21 mouse cellular contexts compared by ENCODE assay signal in the genomic region with DNA sequence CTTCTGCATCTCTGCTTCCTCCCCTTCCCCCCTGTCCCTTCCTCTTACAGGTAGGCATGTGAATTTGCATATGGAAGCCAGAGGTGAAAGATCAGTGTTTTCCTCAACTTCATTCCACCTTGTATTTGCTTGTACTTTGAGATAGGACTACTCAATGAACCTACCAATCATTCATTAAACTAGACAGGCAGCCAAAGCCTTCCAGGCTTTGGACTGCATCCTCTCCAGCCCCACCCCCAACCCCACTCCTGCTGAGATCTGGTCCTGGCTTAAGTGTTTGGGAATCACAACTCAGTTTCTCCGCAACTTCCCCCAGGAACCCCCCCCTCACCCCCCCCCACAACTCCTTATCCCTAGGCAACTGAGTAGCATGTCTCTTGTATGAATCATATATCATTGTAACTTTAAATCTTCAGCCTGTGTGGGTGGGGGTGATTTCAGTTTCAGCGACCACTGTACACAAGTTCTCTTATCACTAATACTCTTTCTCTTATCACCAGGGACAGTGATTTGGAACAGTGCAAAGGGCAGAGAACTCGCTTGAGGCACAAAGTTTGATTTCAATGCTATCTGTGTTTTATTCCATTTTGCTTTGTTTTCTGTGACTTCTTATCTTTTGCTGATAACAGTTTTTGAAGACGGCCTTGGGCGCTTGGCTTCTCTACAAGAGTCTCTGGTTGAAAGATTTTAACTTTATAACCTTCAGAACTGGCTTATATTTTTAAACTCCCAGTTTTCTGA. TPM values are rescaled to one million over a fixed set of nuclear protein-coding genes. Genes with fewer than 3 reads are reported as not detected.
DNase-seq lines count a peak whose midpoint lies in the region; ATAC-seq and TF ChIP-seq lines count a peak whose summit lies in the region.
"Had no signal": no experiment of that assay in that cellular context is flagged by ENCODE, and none has a peak within 500 bp of the region (broad histone marks: within the 10 kb centered on the region; RNA-seq: fewer than 3 reads in every experiment).

No protein-coding gene starts in this region.

- DNase-seq in kidney, adult 8-10 months: peak; percentile 2 to 5
- DNase-seq in kidney, adult 18-20 months: no peak
- no peak for DNase-seq in MEL (ENCODE audit: low read depth, low spot score)
- no peak for DNase-seq in intestine, embryonic 14.5 days (ENCODE audit: low spot score)
- no peak for DNase-seq in liver, embryonic 14.5 days (ENCODE audit: low read depth in 3 of 3, low spot score in 3 of 3)
- no peak for DNase-seq in adipocyte (ENCODE audit: low spot score)
- DNase-seq in embryo, embryonic 11 days: no peak
- no peak for DNase-seq in thymus, postnatal 0 days (ENCODE audit: low spot score)
- DNase-seq: cerebellum, adult 9-11 months; heart, adult 18-20 months; kidney, postnatal 10 days; layer of hippocampus, adult 9-11 months; lung, postnatal 36 days; right cerebral cortex, postnatal 14 days; thymus, postnatal 14 days had no signal

- no peaks in the 10 kb centered on the region for H3K79me2 ChIP-seq in MEL (ENCODE audit: control insufficient read depth, insufficient read depth, low read length, poor library complexity)

- no peak overlapping the region for H3K4me2 ChIP-seq in intestine, embryonic 14.5 days (ENCODE audit: low read length)
- no peak overlapping the region for H3K4me2 ChIP-seq in liver, embryonic 14.5 days (ENCODE audit: low read depth)
- H3K4me2 ChIP-seq: heart, embryonic 15.5 days; limb, embryonic 15.5 days; neural tube, embryonic 15.5 days had no signal

- H3K4me1 ChIP-seq in MEL (ENCODE audit: control insufficient read depth in 1 of 2, insufficient read depth in 2 of 2, low read length in 2 of 2): no peaks in the 10 kb centered on the region
- no peaks in the 10 kb centered on the region for H3K4me1 ChIP-seq in intestine, embryonic 14.5 days (replicated peaks; ENCODE audit: control insufficient read depth, insufficient read depth, low read length)
- H3K4me1 ChIP-seq in liver, embryonic 14.5 days (replicated peaks; ENCODE audit: control insufficient read depth in 2 of 2, insufficient read depth in 2 of 2, low read length in 1 of 2): no peaks in the 10 kb centered on the region
- H3K4me1 ChIP-seq: heart, embryonic 15.5 days; limb, embryonic 15.5 days; midbrain, embryonic 10.5 days; neural tube, embryonic 15.5 days had no signal

- ATAC-seq in intestine, embryonic 14.5 days (replicated peaks; ENCODE audit: low FRiP score, low TSS enrichment, low read depth): peak; percentile 92
- peak; percentile 62 for ATAC-seq in liver, embryonic 14.5 days (ENCODE audit: insufficient read depth)
- ATAC-seq: forebrain, embryonic 16.5 days had no signal

- no peak overlapping the region for H3K9ac ChIP-seq in MEL (ENCODE audit: control insufficient read depth, low read depth, low read length, poor library complexity, severe bottlenecking)
- no peak overlapping the region for H3K9ac ChIP-seq in intestine, embryonic 14.5 days (ENCODE audit: low read length)
- H3K9ac ChIP-seq in liver, embryonic 14.5 days (replicated peaks): no peak overlapping the region
- H3K9ac ChIP-seq: heart, embryonic 15.5 days; limb, embryonic 15.5 days; neural tube, embryonic 15.5 days had no signal

- H3K27me3 ChIP-seq in MEL (ENCODE audit: control insufficient read depth in 1 of 2, insufficient read depth in 2 of 2, low read length in 2 of 2): no peaks in the 10 kb centered on the region
- H3K27me3 ChIP-seq in intestine, embryonic 14.5 days (replicated peaks; ENCODE audit: control insufficient read depth, insufficient read depth, low read length): no peaks in the 10 kb centered on the region
- H3K27me3 ChIP-seq in liver, embryonic 14.5 days (ENCODE audit: control insufficient read depth, insufficient read depth, low read length): no peaks in the 10 kb centered on the region
- H3K27me3 ChIP-seq: heart, embryonic 15.5 days; limb, embryonic 15.5 days; neural tube, embryonic 15.5 days had no signal

- H3K9me3 ChIP-seq in MEL (replicated peaks; ENCODE audit: insufficient read depth, low read length): no peaks in the 10 kb centered on the region
- no peaks in the 10 kb centered on the region for H3K9me3 ChIP-seq in intestine, embryonic 14.5 days (ENCODE audit: control insufficient read depth, low read length)
- H3K9me3 ChIP-seq in liver, embryonic 14.5 days (ENCODE audit: control insufficient read depth, low read length): no peaks in the 10 kb centered on the region
- H3K9me3 ChIP-seq: heart, embryonic 15.5 days; limb, embryonic 15.5 days; midbrain, embryonic 10.5 days; neural tube, embryonic 15.5 days had no signal

- no peak for TF ChIP-seq EP300 in MEL (IDR thresholded peaks at IDR 0.05; ENCODE audit: low read depth in 1 of 2, low read length in 2 of 2)
- no peak for TF ChIP-seq EP300 in liver, embryonic 14.5 days (IDR thresholded peaks at IDR 0.05; ENCODE audit: low read depth)

- H3K36me3 ChIP-seq in MEL (ENCODE audit: control insufficient read depth in 1 of 2, insufficient read depth in 2 of 2, low read length in 2 of 2): no peaks in the 10 kb centered on the region
- no peaks in the 10 kb centered on the region for H3K36me3 ChIP-seq in intestine, embryonic 14.5 days (ENCODE audit: control insufficient read depth, insufficient read depth, low read length)
- no peaks in the 10 kb centered on the region for H3K36me3 ChIP-seq in liver, embryonic 14.5 days (replicated peaks; ENCODE audit: control insufficient read depth, insufficient read depth, low read depth)
- H3K36me3 ChIP-seq: heart, embryonic 15.5 days; limb, embryonic 15.5 days; midbrain, embryonic 10.5 days; neural tube, embryonic 15.5 days had no signal

- no peak for TF ChIP-seq POLR2A in MEL (IDR thresholded peaks at IDR 0.05; ENCODE audit: control insufficient read depth in 1 of 2, insufficient read depth in 1 of 2, low read depth in 1 of 2, low read length in 2 of 2, poor library complexity in 1 of 2)

- no peak overlapping the region for H3K4me3 ChIP-seq in MEL (ENCODE audit: control insufficient read depth in 1 of 2, insufficient read depth in 1 of 2, low read depth in 2 of 2, low read length in 2 of 2)
- H3K4me3 ChIP-seq in intestine, embryonic 14.5 days (ENCODE audit: low read depth, low read length): no peak overlapping the region
- H3K4me3 ChIP-seq in liver, embryonic 14.5 days (ENCODE audit: insufficient read depth in 1 of 2, low read depth in 2 of 2, low read length in 2 of 2): no peak overlapping the region
- H3K4me3 ChIP-seq: erythroblast, embryonic 14.5 days; heart, embryonic 15.5 days; limb, embryonic 15.5 days; midbrain, embryonic 10.5 days; neural tube, embryonic 15.5 days had no signal

- no peak overlapping the region for H3K27ac ChIP-seq in MEL (ENCODE audit: control insufficient read depth, low read depth, low read length)
- H3K27ac ChIP-seq in intestine, embryonic 14.5 days (ENCODE audit: low read depth): no peak overlapping the region
- no peak overlapping the region for H3K27ac ChIP-seq in liver, embryonic 14.5 days
- H3K27ac ChIP-seq: heart, embryonic 15.5 days; limb, embryonic 15.5 days; midbrain, embryonic 10.5 days; neural tube, embryonic 15.5 days had no signal

- 38% methylated on average over 5 of the region's 5 CpGs for WGBS in intestine, embryonic 14.5 days
- 29% methylated on average over 5 of the region's 5 CpGs for WGBS in liver, embryonic 14.5 days (ENCODE audit: insufficient replicate concordance)

- TF ChIP-seq RAD21 in MEL (IDR thresholded peaks at IDR 0.05; ENCODE audit: low read depth, low read length): no peak

- no peak for TF ChIP-seq CTCF in MEL (IDR thresholded peaks at IDR 0.05 in 2 of 3, conservative IDR thresholded peaks at IDR 0.05 in 1 of 3; ENCODE audit: control insufficient read depth in 1 of 3, insufficient read depth in 1 of 3, low read depth in 2 of 3, low read length in 3 of 3, poor library complexity in 1 of 3, severe bottlenecking in 1 of 3)
- TF ChIP-seq CTCF in liver, embryonic 14.5 days (IDR thresholded peaks at IDR 0.05; ENCODE audit: low read depth): no peak

TF ChIP-seq in MEL, 35 proteins besides CTCF, POLR2A, EP300 and RAD21:
- TF ChIP-seq E2F4 (IDR thresholded peaks at IDR 0.05; ENCODE audit: borderline replicate concordance, low read depth, low read length) (no peak), CHD1 (IDR thresholded peaks at IDR 0.05; ENCODE audit: low read depth, low read length) (no peak), GATA1 (IDR thresholded peaks at IDR 0.05; ENCODE audit: low read depth, low read length) (0 out of 2 replicates have a peak, but pooled peaks have one; percentile 36), MYC (IDR thresholded peaks at IDR 0.05; ENCODE audit: low read depth, low read length) (no peak), MAZ (IDR thresholded peaks at IDR 0.05; ENCODE audit: low read depth, low read length) (no peak), RCOR1 (IDR thresholded peaks at IDR 0.05; ENCODE audit: low read depth, low read length) (peak; percentile 63)

RNA-seq across cellular contexts. Expression of gene Atxn7l3b, which starts 44.7 kb away (rescaled TPM):
- total RNA-seq in MEL (2012; rRNA removed): 29.5 and 37.3 TPM in 2 replicates
- polyA plus RNA-seq in MEL (2012; ENCODE audit: insufficient read depth in 1 of 2, insufficient read length in 2 of 2, low read depth in 1 of 2, low replicate concordance in 2 of 2, missing spikeins in 1 of 2): 10 to 100 TPM in 1 of 2 experiments, not detected in 1; 60.7 TPM
- 145 and 175 TPM in 2 replicates for polyA plus RNA-seq in intestine, embryonic 14.5 days (2014; fragmentation: Nextera tagmentation; extraction: Ambion mirVana)
- polyA plus RNA-seq in liver, embryonic 14.5 days (2012; rRNA removed): 11.2 and 14.2 TPM in 2 replicates
- polyA plus RNA-seq in liver, embryonic 14.5 days (2014; fragmentation: Nextera tagmentation; extraction: Ambion mirVana): 30.0 and 35.8 TPM in 2 replicates
- polyA plus RNA-seq in thymus, postnatal 0 days (2015; fragmentation: Nextera tagmentation; extraction: Ambion mirVana): 152 and 164 TPM in 2 replicates

Comparison
In these comparisons a context has a peak if more than half of its experiments do, and no peak if none do; other contexts are left out.
1. DNase-seq: peak in kidney, adult 8-10 months (2 of 2); none in kidney, adult 18-20 months (single experiment), MEL (single experiment), intestine, embryonic 14.5 days (single experiment), liver, embryonic 14.5 days (0 of 3), adipocyte (single experiment), embryo, embryonic 11 days (single experiment) and thymus, postnatal 0 days (single experiment).